Comparison of ENCODE assay signal across 8 mouse cellular contexts in the genomic region with DNA sequence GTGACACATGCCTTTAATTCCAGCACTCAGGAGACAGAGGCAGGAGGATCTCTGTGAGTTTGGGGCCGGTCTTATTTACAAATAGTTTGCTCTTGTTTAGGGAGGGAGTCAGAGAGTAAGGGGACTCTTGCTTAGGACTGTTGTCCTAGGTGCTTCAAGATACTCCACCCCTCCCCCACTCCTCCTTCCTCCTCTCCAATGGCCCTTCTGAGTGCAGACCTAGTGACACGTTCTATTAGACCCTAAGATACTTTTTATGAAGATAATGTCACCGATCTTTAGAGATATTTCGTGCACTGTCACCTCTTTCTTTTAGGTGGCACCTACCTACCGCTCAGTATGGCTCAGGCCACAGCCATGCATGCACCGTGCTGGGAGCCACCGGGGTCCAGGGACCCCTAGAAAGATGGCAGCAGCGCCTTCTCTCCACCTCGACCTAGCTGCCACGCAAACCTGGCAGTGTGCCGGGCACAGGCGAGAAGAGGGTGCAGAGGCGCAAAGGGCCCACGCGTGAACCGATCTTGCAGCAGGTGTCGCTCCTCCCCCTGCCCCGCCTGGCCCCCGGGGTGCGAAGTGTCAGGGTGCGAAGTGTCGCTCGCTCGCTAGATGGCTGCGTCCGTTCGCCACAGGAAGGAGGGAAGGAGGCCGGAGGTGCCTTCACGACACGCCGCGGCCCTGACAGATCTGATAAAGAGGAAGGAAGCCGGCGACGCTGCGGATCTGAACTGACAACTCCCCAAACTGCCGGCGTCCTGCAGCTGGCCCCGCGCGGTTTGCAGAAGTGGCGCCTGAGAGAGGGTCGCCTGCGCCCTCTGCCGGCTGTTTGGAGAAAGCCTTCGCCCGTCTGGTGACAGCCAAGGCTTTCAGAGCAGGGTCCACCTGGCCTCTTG.
DNase-seq lines count a peak whose midpoint lies in the region; ATAC-seq and TF ChIP-seq lines count a peak whose summit lies in the region.

No protein-coding gene starts in this region.

- H3K4me2 ChIP-seq in embryonic facial prominence, embryonic 12.5 days (replicated peaks): peak overlapping the region; percentile 68
- H3K4me2 ChIP-seq in limb, embryonic 13.5 days (replicated peaks): peak overlapping the region; percentile 88
- peak overlapping the region; percentile 81 for H3K4me2 ChIP-seq in midbrain, embryonic 16.5 days (ENCODE audit: low read length)

- H3K27ac ChIP-seq in embryonic facial prominence, embryonic 12.5 days: no peak overlapping the region
- no peak overlapping the region for H3K27ac ChIP-seq in limb, embryonic 13.5 days
- H3K27ac ChIP-seq in midbrain, embryonic 16.5 days (ENCODE audit: low read length): no peak overlapping the region
- H3K27ac ChIP-seq in spleen, adult 2 months (ENCODE audit: insufficient read depth, low read length): peak overlapping the region; percentile 87

- H3K9ac ChIP-seq in embryonic facial prominence, embryonic 12.5 days: peak overlapping the region; percentile 47; the same call in 1 of the 2 replicates
- H3K9ac ChIP-seq in limb, embryonic 13.5 days: peak overlapping the region; percentile 59
- H3K9ac ChIP-seq in midbrain, embryonic 16.5 days (ENCODE audit: low read depth, low read length): peak overlapping the region; percentile 24; the same call in 1 of the 2 replicates

- no peaks in the 10 kb centered on the region for H3K36me3 ChIP-seq in embryonic facial prominence, embryonic 12.5 days
- peaks cover 7% of the 10 kb centered on the region; the same call in 1 of the 2 replicates for H3K36me3 ChIP-seq in limb, embryonic 13.5 days
- no peaks in the 10 kb centered on the region for H3K36me3 ChIP-seq in midbrain, embryonic 16.5 days (ENCODE audit: control insufficient read depth, insufficient read depth, low read length)
- H3K36me3 ChIP-seq in spleen, adult 2 months (ENCODE audit: control insufficient read depth, insufficient read depth, low read length): no peaks in the 10 kb centered on the region

- 2% methylated on average over 42 of the region's 47 CpGs for WGBS in embryonic facial prominence, embryonic 12.5 days
- 3% methylated on average over 43 of the region's 47 CpGs for WGBS in limb, embryonic 13.5 days
- WGBS in midbrain, embryonic 16.5 days: 3% methylated on average over 41 of the region's 47 CpGs
- 3% methylated on average over 47 of the region's 47 CpGs for WGBS in spleen, adult 2 months

- ATAC-seq in cerebellum, adult (ENCODE audit: insufficient number of reproducible peaks, low FRiP score, low TSS enrichment): no peak; the same call in 1 of the 2 replicates
- ATAC-seq in embryonic facial prominence, embryonic 12.5 days (ENCODE audit: insufficient number of reproducible peaks, insufficient read depth, low FRiP score, low TSS enrichment): peak; percentile 48; the same call in 1 of the 2 replicates
- ATAC-seq in limb, embryonic 13.5 days (ENCODE audit: low FRiP score, low read depth): peak; percentile 67
- ATAC-seq in midbrain, embryonic 16.5 days: peak; percentile 72; the same call in 1 of the 2 replicates

- peak; percentile 97 for TF ChIP-seq CTCF in spleen, adult 2 months (IDR thresholded peaks at IDR 0.05; ENCODE audit: extremely low read depth, insufficient read depth, insufficient read length, insufficient replicate concordance)

- peak; percentile 49 for DNase-seq in cerebellum, adult 11 months
- peak; percentile 74 for DNase-seq in heart, adult 8-10 months (ENCODE audit: low spot score)
- peak; percentile 81 to 88 for DNase-seq in kidney, adult 8-10 months
- peak; percentile 92 to 95 for DNase-seq in spleen, adult 2 months (ENCODE audit: low read depth in 1 of 2, low spot score in 2 of 2)

- peaks cover 14% of the 10 kb centered on the region; the same call in 1 of the 2 replicates for H3K4me1 ChIP-seq in embryonic facial prominence, embryonic 12.5 days
- H3K4me1 ChIP-seq in limb, embryonic 13.5 days: peaks cover 16% of the 10 kb centered on the region
- H3K4me1 ChIP-seq in midbrain, embryonic 16.5 days (ENCODE audit: control insufficient read depth, insufficient read depth, low read length): peaks cover 9% of the 10 kb centered on the region
- H3K4me1 ChIP-seq in spleen, adult 2 months (ENCODE audit: control insufficient read depth, insufficient read depth, insufficient read length): peaks cover 21% of the 10 kb centered on the region

- H3K4me3 ChIP-seq in embryonic facial prominence, embryonic 12.5 days: peak overlapping the region; percentile 33
- H3K4me3 ChIP-seq in limb, embryonic 13.5 days: peak overlapping the region; percentile 45
- peak overlapping the region; percentile 39 for H3K4me3 ChIP-seq in midbrain, embryonic 16.5 days (ENCODE audit: low read depth, low read length)
- H3K4me3 ChIP-seq in spleen, adult 2 months (ENCODE audit: extremely low read depth, insufficient read depth, insufficient read length): peak overlapping the region; percentile 48

- TF ChIP-seq POLR2A in spleen, adult 2 months (IDR thresholded peaks at IDR 0.05; ENCODE audit: low read depth, low read length): peak; percentile 3; the same call in 1 of the 2 replicates

- peaks cover 39% of the 10 kb centered on the region for H3K27me3 ChIP-seq in embryonic facial prominence, embryonic 12.5 days
- H3K27me3 ChIP-seq in limb, embryonic 13.5 days: peaks cover 49% of the 10 kb centered on the region
- H3K27me3 ChIP-seq in midbrain, embryonic 16.5 days (ENCODE audit: control insufficient read depth, insufficient read depth, low read depth, low read length): peaks cover 18% of the 10 kb centered on the region
- no peaks in the 10 kb centered on the region for H3K27me3 ChIP-seq in spleen, adult 2 months (ENCODE audit: control insufficient read depth, insufficient read depth, low read length)

- peaks cover 5% of the 10 kb centered on the region; the same call in 1 of the 2 replicates for H3K9me3 ChIP-seq in embryonic facial prominence, embryonic 12.5 days
- peaks cover 9% of the 10 kb centered on the region; the same call in 1 of the 2 replicates for H3K9me3 ChIP-seq in limb, embryonic 13.5 days
- H3K9me3 ChIP-seq in midbrain, embryonic 16.5 days (replicated peaks; ENCODE audit: control insufficient read depth, low read length, poor library complexity, severe bottlenecking): no peaks in the 10 kb centered on the region
